Mouse (Mus musculus): ENCODE measurements around the gene Ces2g. TPM values are rescaled to one million over a fixed set of nuclear protein-coding genes. Genes with fewer than 3 reads are reported as not detected.

The Ces2g gene
- total RNA-seq (2021) = under 1 TPM; 0.31 to 0.53 TPM
- long read RNA-seq, experiment 1, partial matches to known transcripts = 0 of 1 reads
- long read RNA-seq, experiment 1, other reads (novel, unspliced or antisense) = 0 of 1 reads
- long read RNA-seq, experiment 2 = 0 reads

DNA sequence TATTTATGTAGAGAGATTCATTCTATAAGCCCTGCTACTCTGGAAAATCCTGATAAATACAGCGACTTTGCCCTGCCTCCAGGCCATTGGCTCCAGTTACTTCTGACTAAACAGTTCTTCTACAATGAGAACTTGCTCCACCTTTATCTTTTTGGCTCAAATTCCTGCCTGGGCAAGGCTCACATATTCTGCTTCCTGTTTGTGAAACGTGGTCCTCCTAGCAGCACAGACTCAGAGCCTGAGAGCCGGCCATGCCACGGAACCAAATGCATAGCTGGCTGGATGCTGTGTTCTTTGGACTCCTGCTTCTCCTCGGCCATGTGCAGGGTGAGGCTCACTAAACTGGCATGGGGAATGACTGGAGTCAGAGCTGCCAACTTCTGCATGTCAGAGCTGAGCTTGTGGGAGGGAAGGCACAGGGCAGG lies at the start of gene Ces2g:
Gene Ces2g, plus strand, starts transcription at position 182 of the 425 bp plus-strand sequence.
- no peak for TF ChIP-seq CTCF (IDR thresholded peaks at IDR 0.05)
- H3K4me3 ChIP-seq = no peak within 1 kb of the TSS; the same call in 1 of the 2 replicates
- intact Hi-C loops (cut with DNase I) = no loop called here
- no peak within 1 kb of the TSS for H3K27ac ChIP-seq
- no peak for DNase-seq

DNA sequence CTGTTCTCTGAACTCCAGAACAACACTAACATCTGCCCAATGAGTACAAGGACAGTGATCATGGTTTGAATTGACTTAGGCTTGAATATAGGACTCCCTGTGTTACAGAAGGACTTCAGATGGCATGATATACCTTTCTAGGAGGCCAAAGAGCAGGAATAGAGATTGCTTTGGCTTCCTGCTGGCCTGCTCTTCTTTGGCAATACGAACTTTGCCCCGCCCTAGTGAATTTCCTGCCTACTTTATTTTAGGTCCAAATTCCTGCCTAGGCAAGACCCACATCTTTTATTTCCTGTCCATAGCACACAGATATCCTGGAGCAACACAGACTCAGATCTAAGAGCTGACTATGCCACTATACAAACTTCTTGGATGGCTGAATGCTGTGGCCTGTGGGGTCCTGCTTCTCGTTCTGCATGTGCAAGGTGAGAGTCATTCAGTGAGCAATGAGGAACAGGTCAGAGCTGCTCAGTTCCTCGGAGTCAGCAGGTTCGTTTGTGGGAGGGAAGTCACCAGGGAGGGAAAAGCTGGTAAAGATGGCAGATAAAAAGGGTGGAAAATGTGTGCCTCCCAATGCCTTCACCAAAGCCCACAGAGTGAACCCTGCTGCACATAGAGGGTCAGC lies 35.4 kb upstream of the Ces2g start, which contains the start of gene Ces2e:
Gene Ces2e, plus strand, starts transcription at position 289 of the 625 bp plus-strand sequence.
- Histone ChIP-seq H3K27ac (no peak within 1 kb of the TSS), H3K4me3 (no peak within 1 kb of the TSS)
- intact Hi-C loops (cut with DNase I) = no loop called here
- no peak for DNase-seq
- no peak for TF ChIP-seq CTCF (IDR thresholded peaks at IDR 0.05)

DNA sequence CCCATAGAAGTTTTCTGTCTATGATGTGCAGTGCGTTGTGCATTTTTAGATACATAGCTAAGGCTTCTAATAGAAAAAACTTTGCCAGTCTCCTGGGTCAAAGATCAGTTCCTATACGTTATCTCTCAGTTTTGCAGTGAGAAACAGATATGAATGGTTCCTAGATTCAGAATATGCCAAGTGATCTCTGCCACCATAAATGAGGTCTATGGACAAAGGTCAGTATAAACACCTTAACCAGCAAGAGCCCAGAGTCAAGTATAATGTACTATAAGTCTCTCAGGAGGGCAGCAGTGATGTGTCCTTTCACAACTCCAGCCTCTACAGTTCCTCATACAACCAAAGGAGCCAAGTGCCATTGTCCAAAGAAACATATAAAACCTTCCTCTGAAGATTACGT lies 34.2 kb upstream of the Ces2g start:
- no peak for DNase-seq
- no peak for TF ChIP-seq CTCF (IDR thresholded peaks at IDR 0.05)
- no peak overlapping the region for H3K27ac ChIP-seq
- no peak overlapping the region for H3K4me3 ChIP-seq
- intact Hi-C loops (cut with DNase I) = no loop called here

DNA sequence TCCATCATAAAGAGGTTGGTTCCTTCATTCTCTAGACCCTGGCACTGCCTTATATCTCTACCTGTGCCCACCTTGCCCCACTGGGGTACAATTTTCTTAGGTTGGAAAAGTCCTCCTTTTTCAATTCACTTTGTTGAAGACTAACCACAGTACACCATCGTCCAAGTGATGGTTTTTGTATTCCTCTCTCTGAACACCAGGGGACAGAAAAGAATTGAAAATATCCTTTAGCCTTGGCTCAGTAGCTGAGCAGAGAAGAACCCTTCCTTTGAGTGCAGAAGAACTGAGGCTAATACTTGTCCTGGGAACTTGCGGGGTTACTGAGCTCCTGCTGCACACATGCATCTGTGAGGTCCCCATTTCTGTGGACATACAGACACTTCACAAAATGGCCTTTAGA lies 16.9 kb upstream of the Ces2g start:
- no peak; the same call in 1 of the 2 replicates for TF ChIP-seq CTCF (IDR thresholded peaks at IDR 0.05)
- Histone ChIP-seq H3K27ac (no peak overlapping the region), H3K4me3 (no peak overlapping the region)
- DNase-seq = no peak
- intact Hi-C loops (cut with DNase I) = no loop called here

DNA sequence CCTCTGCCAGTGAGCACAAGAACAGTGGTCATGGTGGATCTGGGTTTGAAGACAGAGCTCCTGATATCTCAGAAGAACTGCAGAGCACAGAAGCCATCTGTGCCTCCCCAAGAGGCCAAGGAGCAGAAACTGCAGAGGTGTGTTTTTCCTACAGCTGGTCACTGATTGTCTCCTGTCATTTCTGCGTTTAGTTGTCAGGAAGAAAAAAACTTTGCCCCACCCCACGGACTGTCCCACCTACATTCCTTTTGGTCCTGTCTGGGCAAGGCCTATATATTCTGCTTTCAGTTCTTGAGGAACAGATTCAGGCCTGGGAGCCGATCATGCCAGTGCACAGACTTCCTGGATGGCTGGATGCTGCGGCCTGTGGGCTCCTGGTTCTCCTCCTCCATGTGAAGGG lies 14.5 kb upstream of the Ces2g start, which contains the start of gene Ces2f:
Gene Ces2f, plus strand, starts transcription at position 301 of the 400 bp plus-strand sequence.
- no peak for TF ChIP-seq CTCF (IDR thresholded peaks at IDR 0.05)
- Histone ChIP-seq H3K4me3 (no peak within 1 kb of the TSS), H3K27ac (no peak within 1 kb of the TSS)
- intact Hi-C loops (cut with DNase I) = no loop called here
- DNase-seq = no peak

DNA sequence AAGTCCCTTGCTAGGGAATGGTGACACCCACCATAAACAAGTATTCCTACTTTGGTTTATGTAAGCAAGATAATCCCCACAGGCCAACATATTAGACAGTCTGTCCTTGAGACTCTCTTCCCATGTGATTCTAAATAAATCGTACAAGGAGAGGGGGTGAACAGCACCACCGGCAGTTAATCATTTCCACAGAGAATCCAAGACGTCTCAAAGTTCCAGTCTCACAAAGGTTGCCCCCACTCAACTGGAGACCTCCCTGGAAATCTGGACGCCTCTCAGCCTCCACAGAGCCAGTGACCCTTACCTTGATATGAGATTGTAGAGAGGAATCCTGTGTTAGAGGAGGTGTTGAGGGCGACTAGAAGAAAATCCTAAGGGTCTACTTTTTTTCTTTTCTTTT lies 12.5 kb upstream of the Ces2g start:
- no peak for TF ChIP-seq CTCF (IDR thresholded peaks at IDR 0.05)
- H3K27ac ChIP-seq = no peak overlapping the region
- intact Hi-C loops (cut with DNase I) = no loop called here
- DNase-seq = no peak
- H3K4me3 ChIP-seq = no peak overlapping the region

DNA sequence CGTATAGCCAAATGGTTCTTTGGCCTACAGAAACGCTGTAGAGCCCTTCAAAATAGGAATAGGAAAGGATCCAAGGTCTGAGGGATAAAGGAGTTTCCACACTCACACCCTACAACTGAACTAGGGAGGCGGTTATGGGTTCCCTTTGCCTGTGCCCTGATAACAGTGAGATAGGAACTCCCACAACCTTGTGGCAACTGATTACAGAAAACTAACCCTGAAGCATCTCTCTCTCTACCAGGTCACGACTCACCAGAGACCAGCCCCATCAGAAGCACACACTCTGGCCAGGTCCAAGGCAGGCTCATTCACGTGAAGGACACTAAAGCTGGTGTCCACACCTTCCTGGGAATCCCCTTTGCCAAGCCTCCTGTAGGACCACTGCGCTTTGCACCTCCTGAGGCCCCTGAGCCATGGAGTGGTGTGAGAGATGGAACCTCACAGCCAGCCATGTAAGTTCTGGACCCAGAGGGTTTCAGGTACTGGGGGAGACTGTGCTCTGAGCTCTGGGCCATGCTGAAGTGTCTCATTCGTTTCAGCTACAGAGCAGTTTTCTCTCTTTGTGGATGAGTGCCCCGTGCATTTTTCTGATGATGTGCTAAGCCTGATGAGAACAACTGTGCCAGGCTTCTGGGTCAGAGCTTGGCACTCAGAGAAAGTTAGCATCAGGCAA lies 847 bp downstream of the Ces2g start:
- no peak overlapping the region for H3K4me3 ChIP-seq
- TF ChIP-seq CTCF (IDR thresholded peaks at IDR 0.05) = no peak
- H3K27ac ChIP-seq = no peak overlapping the region
- DNase-seq = no peak
- intact Hi-C loops (cut with DNase I) = no loop called here

DNA sequence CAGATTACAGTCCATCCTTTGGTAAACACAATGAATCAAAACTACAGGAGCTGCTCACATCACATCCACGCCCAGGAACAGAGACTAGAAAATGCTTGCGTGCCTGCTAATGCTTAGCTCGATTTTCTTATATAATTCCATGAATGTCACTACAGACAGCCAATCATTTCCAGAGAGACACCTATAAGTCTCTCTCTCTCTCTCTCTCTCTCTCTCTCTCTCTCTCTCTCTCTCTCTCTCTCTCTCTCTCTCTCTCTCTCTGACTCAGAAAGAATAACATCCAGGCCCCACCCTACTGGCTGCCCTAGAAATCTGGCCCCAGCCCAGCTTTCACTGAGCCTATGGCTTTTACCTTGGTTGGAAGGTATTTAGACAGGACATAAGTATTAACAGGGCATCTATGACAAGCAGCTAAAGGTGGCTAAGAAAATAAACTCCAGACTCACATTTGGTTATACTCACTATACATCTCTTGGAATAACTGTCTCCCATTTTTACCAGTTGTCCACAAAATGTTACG lies 1.9 kb downstream of the Ces2g start:
- Histone ChIP-seq H3K27ac (no peak overlapping the region), H3K4me3 (no peak overlapping the region)
- no peak for DNase-seq
- no peak for TF ChIP-seq CTCF (IDR thresholded peaks at IDR 0.05)
- intact Hi-C loops (cut with DNase I) = no loop called here

DNA sequence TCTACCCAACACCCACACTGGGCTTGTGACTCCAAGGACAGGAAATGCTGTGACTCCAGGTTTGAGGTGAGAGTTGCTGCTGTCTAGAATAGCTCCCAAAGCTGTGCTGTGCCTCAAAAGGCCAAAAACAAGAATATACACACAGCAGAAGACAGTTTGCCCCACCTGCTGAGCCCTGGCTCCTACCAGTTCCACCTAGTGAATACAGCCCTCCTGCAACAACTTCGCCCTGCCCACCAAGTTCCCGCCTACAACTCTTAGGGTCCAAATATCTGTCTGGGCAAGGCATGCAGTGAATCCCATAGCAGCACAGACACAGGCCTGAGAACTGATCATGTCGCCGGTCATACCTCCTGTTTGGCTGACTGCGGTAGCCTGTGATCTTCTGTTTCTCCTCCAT lies 22.6 kb downstream of the Ces2g start:
- no peak for DNase-seq
- intact Hi-C loops (cut with DNase I) = no loop called here
- no peak for TF ChIP-seq CTCF (IDR thresholded peaks at IDR 0.05)

DNA sequence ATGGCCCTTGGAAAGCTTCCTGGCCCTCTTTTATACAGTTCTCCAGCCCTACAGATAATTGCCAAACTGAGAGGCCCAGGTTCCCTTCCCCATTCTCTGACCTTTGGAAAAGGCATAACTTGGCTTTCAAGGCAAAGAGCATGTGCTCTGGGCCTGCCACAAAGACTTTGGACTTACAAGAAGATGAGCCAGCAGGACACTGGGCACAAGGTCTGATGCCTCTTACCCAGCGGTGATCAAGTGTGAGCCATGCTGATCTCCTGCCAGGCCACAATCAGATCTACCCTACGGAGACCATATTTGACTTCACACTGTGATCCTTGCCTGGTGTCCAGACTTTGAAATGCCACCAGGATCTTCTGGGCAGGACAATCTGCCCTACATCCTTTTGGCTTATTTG lies 23.4 kb downstream of the Ces2g start:
- Histone ChIP-seq H3K4me3 (no peak overlapping the region), H3K27ac (no peak overlapping the region)
- no peak for TF ChIP-seq CTCF (IDR thresholded peaks at IDR 0.05)
- intact Hi-C loops (cut with DNase I) = no loop called here
- DNase-seq = no peak

More for the DNA sequence above, 22.6 kb downstream of the Ces2g start:
- Histone ChIP-seq H3K4me3 (no peak overlapping the region), H3K27ac (no peak overlapping the region)

DNA sequence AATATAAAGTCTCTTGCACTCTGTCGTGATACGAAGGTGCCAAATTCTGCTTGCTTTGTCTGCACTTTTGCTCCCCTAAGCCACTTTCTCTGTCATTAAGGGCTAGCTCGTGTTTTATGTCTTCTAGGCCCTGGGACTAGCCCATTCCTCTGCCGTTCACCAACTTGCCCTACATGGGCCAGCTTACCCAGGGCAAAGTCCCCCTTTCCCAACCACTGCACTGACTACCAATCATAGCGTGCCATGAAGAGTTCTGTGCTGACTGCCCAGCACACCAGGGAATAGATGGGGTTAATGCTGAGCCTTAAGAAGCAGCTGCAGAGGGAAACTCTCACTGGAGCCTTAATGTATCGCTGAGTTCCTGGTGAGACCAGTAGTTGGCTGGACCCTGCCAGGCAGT lies 36.7 kb downstream of the Ces2g start:
- Histone ChIP-seq H3K4me3 (no peak overlapping the region), H3K27ac (no peak overlapping the region)
- intact Hi-C loops (cut with DNase I) = no loop called here
- no peak for TF ChIP-seq CTCF (IDR thresholded peaks at IDR 0.05)
- DNase-seq = no peak

DNA sequence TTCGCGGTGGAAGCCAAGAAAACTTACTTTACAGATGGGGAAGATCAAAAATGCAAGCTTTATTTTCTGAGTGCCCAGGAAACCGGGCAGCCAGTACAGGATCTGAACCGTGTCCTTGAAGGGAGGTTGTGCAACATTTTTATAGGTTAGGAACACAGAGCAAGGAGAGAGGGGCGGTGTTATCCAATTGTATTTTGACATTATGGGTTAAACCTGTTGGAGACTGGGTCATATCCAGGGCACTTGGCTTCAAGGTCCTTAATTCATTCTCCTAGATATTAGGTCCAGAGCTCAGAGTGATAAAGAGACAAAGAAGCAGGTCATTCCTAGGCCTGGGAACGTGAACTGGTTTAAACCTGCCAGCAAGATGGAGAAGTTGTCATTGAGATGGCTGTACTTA lies 37.7 kb downstream of the Ces2g start:
- Histone ChIP-seq H3K27ac (no peak overlapping the region), H3K4me3 (no peak overlapping the region)
- intact Hi-C loops (cut with DNase I) = no loop called here
- no peak for DNase-seq
- TF ChIP-seq CTCF (IDR thresholded peaks at IDR 0.05) = no peak

DNA sequence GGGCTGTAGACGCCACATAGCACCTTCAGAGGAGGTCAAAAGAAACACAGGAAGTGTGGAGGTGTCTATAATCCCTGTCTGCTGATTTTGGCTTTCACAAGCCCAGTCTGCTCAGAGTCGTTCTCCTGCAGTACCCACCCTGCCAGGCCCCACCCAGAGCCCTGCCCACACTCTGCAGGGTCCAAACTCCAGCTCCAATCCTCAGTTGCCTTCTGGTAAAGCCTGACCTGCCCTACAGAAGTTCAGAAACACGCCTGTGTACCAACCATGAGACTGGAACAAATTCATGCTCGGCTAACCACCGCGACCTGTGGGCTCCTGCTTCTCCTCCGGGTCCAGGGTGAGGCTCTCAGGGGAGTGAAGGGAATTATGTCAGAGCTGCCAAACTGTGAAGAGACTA lies 39.1 kb downstream of the Ces2g start, which contains the start of gene Ces2h:
Gene Ces2h, plus strand, starts transcription at position 268 of the 400 bp plus-strand sequence.
- no peak for TF ChIP-seq CTCF (IDR thresholded peaks at IDR 0.05)
- intact Hi-C loops (cut with DNase I) = no loop called here
- DNase-seq = no peak
- H3K27ac ChIP-seq = no peak within 1 kb of the TSS
- H3K4me3 ChIP-seq = no peak within 1 kb of the TSS
